Mouse (Mus musculus): ENCODE data around the gene Grin2c.
A peak's percentile ranks its signal among the peaks of the same experiment; 100 is the strongest.

Gene Grin2c

GRCm38 (mm10) chr11:115283891-115284620, 17.0 kb upstream of the Grin2c start:
- no peak for DNase-seq (ENCODE audit: low spot score)

GRCm38 (mm10) chr11:115283486-115283765, 16.4 kb upstream of the Grin2c start:
- no peak for DNase-seq (ENCODE audit: low spot score)

- DNase-seq (ENCODE audit: low spot score), result peak; percentile 61
These were observed 15.9 kb upstream of the Grin2c start for GRCm38 (mm10) chr11:115282723-115283485.

- DNase-seq (ENCODE audit: low spot score), result no peak
These were observed 15.3 kb upstream of the Grin2c start for GRCm38 (mm10) chr11:115282295-115282694.

GRCm38 (mm10) chr11:115279726-115280125, 12.7 kb upstream of the Grin2c start:
- no peak for DNase-seq (ENCODE audit: low spot score)

GRCm38 (mm10) chr11:115278176-115278575, 11.1 kb upstream of the Grin2c start:
- no peak for DNase-seq (ENCODE audit: low spot score)

- DNase-seq (ENCODE audit: low spot score), result no peak
These were observed 10.5 kb upstream of the Grin2c start for GRCm38 (mm10) chr11:115277604-115277975.

GRCm38 (mm10) chr11:115276780-115277603, 9.9 kb upstream of the Grin2c start, which contains the start of gene Fdxr:
Fdxr (minus strand) TSS chr11:115277050.
- DNase-seq (ENCODE audit: low spot score), result peak; percentile 96

GRCm38 (mm10) chr11:115275954-115276353, 8.9 kb upstream of the Grin2c start:
- DNase-seq (ENCODE audit: low spot score), result no peak

- DNase-seq (ENCODE audit: low spot score), result peak; percentile 56
These were observed 8.5 kb upstream of the Grin2c start for GRCm38 (mm10) chr11:115275509-115275908.

- no peak for DNase-seq (ENCODE audit: low spot score)
These were observed 7.7 kb upstream of the Grin2c start for GRCm38 (mm10) chr11:115274771-115275170.

- DNase-seq (ENCODE audit: low spot score), result no peak
These were observed 7.1 kb upstream of the Grin2c start for GRCm38 (mm10) chr11:115274178-115274577.

GRCm38 (mm10) chr11:115273735-115274134, 6.7 kb upstream of the Grin2c start:
- DNase-seq (ENCODE audit: low spot score), result no peak

- DNase-seq (ENCODE audit: low spot score), result no peak
These were observed 6.0 kb upstream of the Grin2c start for GRCm38 (mm10) chr11:115272894-115273498.

GRCm38 (mm10) chr11:115271481-115271880, 4.4 kb upstream of the Grin2c start:
- no peak for DNase-seq (ENCODE audit: low spot score)

GRCm38 (mm10) chr11:115271052-115271451, 4.0 kb upstream of the Grin2c start:
- no peak for DNase-seq (ENCODE audit: low spot score)

- DNase-seq (ENCODE audit: low spot score), result peak; percentile 63
These were observed 3.3 kb upstream of the Grin2c start for GRCm38 (mm10) chr11:115270148-115270861.

GRCm38 (mm10) chr11:115269330-115270066, 2.5 kb upstream of the Grin2c start:
- DNase-seq (ENCODE audit: low spot score), result no peak

GRCm38 (mm10) chr11:115267958-115268357, 915 bp upstream of the Grin2c start:
- no peak for DNase-seq (ENCODE audit: low spot score)

- no peak for DNase-seq (ENCODE audit: low spot score)
These were observed 654 bp downstream of the Grin2c start for GRCm38 (mm10) chr11:115266400-115266778.
